Comparison of ENCODE assay signal across 8 mouse cellular contexts in the genomic region with DNA sequence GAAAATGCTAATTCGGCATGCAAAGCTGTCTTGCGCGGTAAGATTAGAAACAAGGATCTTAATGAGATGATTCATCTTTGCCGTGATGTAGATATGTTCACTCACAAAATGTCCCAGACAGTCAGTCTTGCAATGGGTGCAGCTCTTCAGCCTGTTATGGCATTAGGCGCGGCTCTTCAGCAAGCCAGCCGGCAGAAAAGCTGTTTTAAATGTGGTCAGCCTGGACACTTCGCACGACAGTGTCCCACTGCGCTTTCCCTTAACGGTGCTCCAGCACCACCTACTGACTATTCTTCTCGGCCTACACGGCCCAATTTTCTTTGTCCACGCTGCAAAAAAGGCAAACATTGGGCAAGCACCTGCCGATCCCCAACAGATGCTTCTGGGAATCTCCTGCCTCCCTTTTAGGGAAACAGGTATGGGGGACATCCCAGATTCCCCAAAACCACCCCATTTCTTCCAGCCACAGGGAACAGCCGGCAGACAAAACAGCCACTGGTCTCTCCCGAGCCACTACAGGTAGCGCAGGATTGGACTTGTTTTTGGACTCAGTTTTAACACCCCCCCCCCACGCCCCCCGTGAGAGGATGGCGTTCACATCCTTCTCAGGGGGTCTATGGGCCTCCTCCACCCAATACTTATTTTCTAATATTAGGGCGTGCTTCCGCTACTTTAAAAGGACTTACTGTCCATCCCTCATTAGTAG. TPM values are rescaled to one million over a fixed set of nuclear protein-coding genes. Genes with fewer than 3 reads are reported as not detected.
DNase-seq lines count a peak whose midpoint lies in the region; ATAC-seq and TF ChIP-seq lines count a peak whose summit lies in the region.

No protein-coding gene starts in this region.

- peak; percentile 38; the same call in 1 of the 2 replicates for TF ChIP-seq CTCF in testis, adult 2 months (IDR thresholded peaks at IDR 0.05; ENCODE audit: control insufficient read depth, insufficient read depth, insufficient replicate concordance, low read depth, low read length)

- H3K4me3 ChIP-seq in intestine, embryonic 14.5 days (ENCODE audit: low read depth, low read length), result peak overlapping the region; percentile 63
- H3K4me3 ChIP-seq in limb, embryonic 10.5 days, result peak overlapping the region; percentile 63
- peak overlapping the region; percentile 53 for H3K4me3 ChIP-seq in midbrain, embryonic 12.5 days
- peak overlapping the region; percentile 84 for H3K4me3 ChIP-seq in testis, adult 2 months (ENCODE audit: control insufficient read depth, low read depth, low read length)

- ATAC-seq in intestine, embryonic 14.5 days (replicated peaks; ENCODE audit: low FRiP score, low TSS enrichment, low read depth), result peak; percentile 56
- ATAC-seq in midbrain, embryonic 12.5 days (ENCODE audit: low FRiP score, low read depth), result peak; percentile 72

- peak; percentile 55 to 86 for DNase-seq in adrenal gland, adult (ENCODE audit: inconsistent age in 2 of 2, low spot score in 1 of 2)
- DNase-seq in cerebellum, adult 11-12 months, result peak; percentile 44
- peak; percentile 63 for DNase-seq in forelimb bud, embryonic 11.5 days (ENCODE audit: low read depth, low spot score)
- DNase-seq in intestine, embryonic 14.5 days (ENCODE audit: low spot score), result peak; percentile 66
- peak; percentile 61 for DNase-seq in limb, embryonic 10.5 days (ENCODE audit: low spot score)
- no peak for DNase-seq in thymus, adult 18-20 months

- no peak for TF ChIP-seq POLR2A in testis, adult 2 months (IDR thresholded peaks at IDR 0.05; ENCODE audit: control insufficient read depth, low read depth, low read length)

- H3K9me3 ChIP-seq in intestine, embryonic 14.5 days (ENCODE audit: control insufficient read depth, low read length), result no peaks in the 10 kb centered on the region
- no peaks in the 10 kb centered on the region for H3K9me3 ChIP-seq in limb, embryonic 10.5 days (replicated peaks)
- H3K9me3 ChIP-seq in midbrain, embryonic 12.5 days, result no peaks in the 10 kb centered on the region

- 16% methylated on average over 23 of the region's 23 CpGs for WGBS in intestine, embryonic 14.5 days
- WGBS in limb, embryonic 10.5 days, result 10% methylated on average over 23 of the region's 23 CpGs
- 23% methylated on average over 23 of the region's 23 CpGs for WGBS in midbrain, embryonic 12.5 days

- H3K27ac ChIP-seq in intestine, embryonic 14.5 days (ENCODE audit: low read depth), result peak overlapping the region; percentile 94
- H3K27ac ChIP-seq in limb, embryonic 10.5 days, result peak overlapping the region; percentile 87; the same call in 1 of the 2 replicates
- peak overlapping the region; percentile 40; the same call in 1 of the 2 replicates for H3K27ac ChIP-seq in midbrain, embryonic 12.5 days (replicated peaks)
- H3K27ac ChIP-seq in testis, adult 2 months (ENCODE audit: control insufficient read depth, insufficient read depth, low read depth, low read length), result peak overlapping the region; percentile 87

- H3K36me3 ChIP-seq in intestine, embryonic 14.5 days (ENCODE audit: control insufficient read depth, insufficient read depth, low read length), result no peaks in the 10 kb centered on the region
- no peaks in the 10 kb centered on the region for H3K36me3 ChIP-seq in limb, embryonic 10.5 days
- no peaks in the 10 kb centered on the region for H3K36me3 ChIP-seq in midbrain, embryonic 12.5 days
- no peaks in the 10 kb centered on the region for H3K36me3 ChIP-seq in testis, adult 2 months (ENCODE audit: control insufficient read depth, insufficient read depth, low read length)

- peak overlapping the region; percentile 93 for H3K4me2 ChIP-seq in intestine, embryonic 14.5 days (ENCODE audit: low read length)
- peak overlapping the region; percentile 75 for H3K4me2 ChIP-seq in midbrain, embryonic 12.5 days (replicated peaks)

- H3K4me1 ChIP-seq in intestine, embryonic 14.5 days (replicated peaks; ENCODE audit: control insufficient read depth, insufficient read depth, low read length), result 0 out of 2 replicates have a peak, but pooled peaks cover 7% of the 10 kb centered on the region
- peaks cover 13% of the 10 kb centered on the region for H3K4me1 ChIP-seq in limb, embryonic 10.5 days
- H3K4me1 ChIP-seq in midbrain, embryonic 12.5 days, result peaks cover 3% of the 10 kb centered on the region; the same call in 1 of the 2 replicates
- peaks cover 9% of the 10 kb centered on the region for H3K4me1 ChIP-seq in testis, adult 2 months (ENCODE audit: control insufficient read depth, insufficient read depth, low read length)

- no peaks in the 10 kb centered on the region for H3K27me3 ChIP-seq in intestine, embryonic 14.5 days (replicated peaks; ENCODE audit: control insufficient read depth, insufficient read depth, low read length)
- H3K27me3 ChIP-seq in limb, embryonic 10.5 days (ENCODE audit: low read depth, poor library complexity, severe bottlenecking), result peaks cover 27% of the 10 kb centered on the region
- peaks cover 16% of the 10 kb centered on the region for H3K27me3 ChIP-seq in midbrain, embryonic 12.5 days
- H3K27me3 ChIP-seq in testis, adult 2 months (ENCODE audit: control insufficient read depth, insufficient read depth, low read length), result no peaks in the 10 kb centered on the region

- peak overlapping the region; percentile 82; the same call in 1 of the 2 replicates for H3K9ac ChIP-seq in intestine, embryonic 14.5 days (ENCODE audit: low read length)
- H3K9ac ChIP-seq in midbrain, embryonic 12.5 days (replicated peaks), result no peak overlapping the region; the same call in 1 of the 2 replicates

RNA-seq across cellular contexts. Expression of gene Gm4559, which starts 11.1 kb away (rescaled TPM):
- not detected in 2 replicates for polyA plus RNA-seq in intestine, embryonic 14.5 days (2014; fragmentation: Nextera tagmentation; extraction: Ambion mirVana)
- polyA plus RNA-seq in limb, embryonic 10.5 days (2016; fragmentation: Nextera tagmentation; extraction: Ambion mirVana), result not detected in 2 replicates
- not detected in 2 replicates for polyA plus RNA-seq in midbrain, embryonic 12.5 days (2016; fragmentation: Nextera tagmentation; extraction: Ambion mirVana)
- polyA plus RNA-seq in testis, adult 2 months (2012; rRNA removed), result not detected in 2 replicates

RNA-seq across cellular contexts. Expression of gene Krtap5-1, which starts 11.6 kb away (rescaled TPM):
- polyA plus RNA-seq in intestine, embryonic 14.5 days (2014; fragmentation: Nextera tagmentation; extraction: Ambion mirVana), result 0.42 TPM in 1 of 2 replicates, not detected in the other
- not detected in 2 replicates for polyA plus RNA-seq in limb, embryonic 10.5 days (2016; fragmentation: Nextera tagmentation; extraction: Ambion mirVana)
- not detected in 2 replicates for polyA plus RNA-seq in midbrain, embryonic 12.5 days (2016; fragmentation: Nextera tagmentation; extraction: Ambion mirVana)
- not detected in 2 replicates for polyA plus RNA-seq in testis, adult 2 months (2012; rRNA removed)

RNA-seq across cellular contexts. Expression of gene Krtap5-4, which starts 18.1 kb away (rescaled TPM):
- polyA plus RNA-seq in intestine, embryonic 14.5 days (2014; fragmentation: Nextera tagmentation; extraction: Ambion mirVana), result not detected in 2 replicates
- polyA plus RNA-seq in limb, embryonic 10.5 days (2016; fragmentation: Nextera tagmentation; extraction: Ambion mirVana), result not detected in 2 replicates
- not detected in 2 replicates for polyA plus RNA-seq in midbrain, embryonic 12.5 days (2016; fragmentation: Nextera tagmentation; extraction: Ambion mirVana)
- not detected in 2 replicates for polyA plus RNA-seq in testis, adult 2 months (2012; rRNA removed)

RNA-seq across cellular contexts. Expression of gene Gm2431, which starts 27.1 kb away (rescaled TPM):
- not detected in 2 replicates for polyA plus RNA-seq in intestine, embryonic 14.5 days (2014; fragmentation: Nextera tagmentation; extraction: Ambion mirVana)
- not detected in 2 replicates for polyA plus RNA-seq in limb, embryonic 10.5 days (2016; fragmentation: Nextera tagmentation; extraction: Ambion mirVana)
- polyA plus RNA-seq in midbrain, embryonic 12.5 days (2016; fragmentation: Nextera tagmentation; extraction: Ambion mirVana), result not detected in 2 replicates
- not detected in 2 replicates for polyA plus RNA-seq in testis, adult 2 months (2012; rRNA removed)

RNA-seq across cellular contexts. Expression of gene Gm40460, which starts 44.4 kb away (rescaled TPM):
- polyA plus RNA-seq in intestine, embryonic 14.5 days (2014; fragmentation: Nextera tagmentation; extraction: Ambion mirVana), result not detected in 2 replicates
- not detected in 2 replicates for polyA plus RNA-seq in limb, embryonic 10.5 days (2016; fragmentation: Nextera tagmentation; extraction: Ambion mirVana)
- polyA plus RNA-seq in midbrain, embryonic 12.5 days (2016; fragmentation: Nextera tagmentation; extraction: Ambion mirVana), result not detected in 2 replicates
- polyA plus RNA-seq in testis, adult 2 months (2012; rRNA removed), result not detected in 2 replicates

Comparison
In these comparisons a context has a peak if more than half of its experiments do, and no peak if none do; other contexts are left out.
1. DNase-seq: peak in adrenal gland, adult (2 of 2), cerebellum, adult 11-12 months (single experiment), forelimb bud, embryonic 11.5 days (single experiment), intestine, embryonic 14.5 days (single experiment) and limb, embryonic 10.5 days (single experiment); none in thymus, adult 18-20 months (0 of 2).
2. H3K27ac ChIP-seq: peak in every context shown above with its lines; median percentile 94 in intestine, embryonic 14.5 days; 87 in limb, embryonic 10.5 days; 87 in testis, adult 2 months; 40 in midbrain, embryonic 12.5 days.
3. Peak in every context shown above with its lines, with median percentiles within 50 percentile points of each other: H3K4me3 ChIP-seq.